Mouse (Mus musculus) neural tube, embryonic 10.5 days (tissue): Measurements from ENCODE around the gene Evi5l.

Source experiments
- DNase-seq: peaks from one replicate; pipeline ENCODE4 v3.0.0-alpha.2; 2017; ENCODE audit warnings: low spot score; ENCODE audit errors: extremely low spot score

Evi5l gene

DNA sequence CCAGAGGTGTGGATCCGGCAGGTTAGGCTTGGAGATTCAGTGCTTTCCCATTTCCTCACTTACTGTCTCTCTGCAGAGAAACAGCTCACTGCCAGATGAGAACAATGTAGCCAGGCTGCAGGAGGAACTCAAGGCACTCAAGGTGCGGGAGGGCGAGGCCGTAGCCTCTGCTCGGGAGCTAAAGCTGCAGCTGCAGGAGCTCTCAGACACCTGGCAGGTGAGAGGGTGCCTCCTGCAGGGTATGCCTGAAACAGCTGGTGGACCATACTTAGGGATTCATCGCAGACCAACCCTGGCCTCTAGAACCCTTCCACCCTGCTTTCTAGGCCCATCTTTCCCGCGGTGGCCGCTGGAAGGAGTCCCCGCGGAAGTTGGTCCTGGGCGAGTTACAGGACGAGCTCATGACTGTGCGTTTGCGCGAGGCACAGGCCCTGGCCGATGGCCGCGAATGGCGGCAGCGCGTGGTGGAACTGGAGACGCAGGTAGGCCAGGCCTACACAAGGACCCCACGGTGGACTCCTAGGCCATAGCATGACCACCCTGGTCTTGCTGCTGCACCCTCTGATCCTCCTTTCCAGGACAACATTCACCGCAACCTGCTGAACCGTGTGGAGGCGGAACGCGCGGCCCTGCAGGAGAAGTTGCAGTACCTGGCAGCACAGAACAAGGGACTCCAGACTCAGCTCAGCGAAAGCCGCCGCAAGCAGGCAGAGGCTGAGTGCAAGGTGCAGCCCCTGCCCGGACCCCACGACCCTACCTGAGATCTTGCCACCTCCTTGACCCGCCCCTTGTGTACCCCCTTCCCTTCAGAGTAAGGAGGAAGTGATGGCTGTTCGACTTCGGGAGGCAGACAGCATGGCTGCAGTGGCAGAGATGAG lies 39.1 kb downstream of the Evi5l start:
- peak; percentile 37 for DNase-seq

DNA sequence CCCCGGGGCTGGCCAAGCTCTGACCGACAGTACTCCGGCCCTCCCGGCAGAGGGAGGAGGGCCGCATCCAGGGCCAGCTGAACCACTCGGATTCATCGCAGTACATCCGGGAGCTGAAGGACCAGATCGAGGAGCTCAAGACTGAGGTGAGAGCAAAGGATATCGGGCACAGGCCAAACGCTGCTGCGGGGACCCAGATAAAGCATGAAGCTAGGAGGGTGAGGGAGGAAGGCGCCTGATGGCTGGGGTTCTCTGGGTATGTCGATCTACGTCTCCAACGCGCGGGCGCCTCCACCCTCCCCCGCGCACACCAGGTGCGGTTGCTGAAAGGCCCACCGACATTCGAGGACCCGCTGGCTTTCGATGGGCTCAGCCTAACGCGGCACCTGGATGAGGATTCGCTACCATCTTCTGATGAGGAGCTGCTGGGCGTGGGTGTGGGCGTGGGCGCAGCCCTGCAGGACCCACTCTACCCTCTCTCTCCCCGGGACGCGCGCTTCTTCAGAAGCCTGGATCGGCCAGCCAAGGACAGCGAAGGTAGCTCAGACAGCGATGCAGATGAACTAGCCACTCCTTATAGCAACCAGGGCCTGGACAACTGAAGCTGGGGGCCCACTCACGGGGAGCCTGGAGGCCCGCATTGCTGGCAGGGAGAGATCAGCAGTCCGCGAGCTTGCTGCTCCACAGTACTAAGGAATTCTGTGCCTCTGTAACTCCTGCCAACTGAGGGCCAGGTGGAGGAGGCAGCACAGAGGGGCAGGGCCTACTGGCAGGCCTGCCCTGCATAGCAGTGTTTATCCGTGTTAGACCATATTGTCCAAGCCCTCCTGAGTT lies 40.0 kb downstream of the Evi5l start:
- peak; percentile 27 for DNase-seq

DNA sequence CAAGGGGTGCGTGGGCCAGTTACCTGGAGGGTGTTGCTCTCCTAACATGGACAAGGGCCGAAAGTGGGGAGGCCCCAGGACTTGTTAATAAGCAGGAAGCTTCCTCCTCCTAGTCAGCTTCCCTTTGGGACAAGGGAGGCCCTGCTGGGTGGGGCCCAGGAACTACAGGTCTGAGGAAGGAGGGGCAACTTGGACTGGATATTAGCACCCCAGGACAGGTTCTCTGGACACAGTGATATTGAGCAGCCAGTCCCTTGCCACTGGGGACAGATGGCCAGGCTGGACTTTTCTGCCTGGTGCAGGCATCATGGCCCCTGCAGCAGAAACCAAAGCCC lies 40.6 kb downstream of the Evi5l start:
- no peak for DNase-seq

DNA sequence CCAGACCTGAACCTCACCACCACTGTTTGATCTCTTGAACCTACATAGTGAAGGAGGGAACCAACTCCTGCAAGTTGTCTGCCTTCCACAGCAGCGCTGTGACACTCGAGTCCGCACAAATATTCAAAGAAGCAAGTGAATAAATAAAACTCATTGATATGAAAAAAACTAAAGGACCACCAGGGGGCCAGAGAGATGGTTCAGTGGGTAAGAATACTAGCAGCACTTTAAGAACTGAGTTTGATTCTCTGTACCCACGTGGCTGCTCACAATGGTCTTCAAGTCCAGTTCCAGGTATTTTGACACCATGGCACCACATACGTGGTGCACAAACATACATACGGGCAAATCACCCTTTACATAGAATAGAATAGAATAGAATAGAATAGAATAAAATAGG lies 44.7 kb downstream of the Evi5l start:
- no peak for DNase-seq

- DNase-seq: no peak
These were observed 46.4 kb downstream of the Evi5l start for GRCm38 (mm10) chr8:4212809-4213209.

- DNase-seq: peak; percentile 58
These were observed 47.0 kb downstream of the Evi5l start for GRCm38 (mm10) chr8:4213210-4214005.

GRCm38 (mm10) chr8:4214006-4214980 lies 47.9 kb downstream of the Evi5l start:
- DNase-seq: peak; percentile 48

GRCm38 (mm10) chr8:4216296-4216695 lies 49.9 kb downstream of the Evi5l start:
- peak; percentile 39 for DNase-seq

DNA sequence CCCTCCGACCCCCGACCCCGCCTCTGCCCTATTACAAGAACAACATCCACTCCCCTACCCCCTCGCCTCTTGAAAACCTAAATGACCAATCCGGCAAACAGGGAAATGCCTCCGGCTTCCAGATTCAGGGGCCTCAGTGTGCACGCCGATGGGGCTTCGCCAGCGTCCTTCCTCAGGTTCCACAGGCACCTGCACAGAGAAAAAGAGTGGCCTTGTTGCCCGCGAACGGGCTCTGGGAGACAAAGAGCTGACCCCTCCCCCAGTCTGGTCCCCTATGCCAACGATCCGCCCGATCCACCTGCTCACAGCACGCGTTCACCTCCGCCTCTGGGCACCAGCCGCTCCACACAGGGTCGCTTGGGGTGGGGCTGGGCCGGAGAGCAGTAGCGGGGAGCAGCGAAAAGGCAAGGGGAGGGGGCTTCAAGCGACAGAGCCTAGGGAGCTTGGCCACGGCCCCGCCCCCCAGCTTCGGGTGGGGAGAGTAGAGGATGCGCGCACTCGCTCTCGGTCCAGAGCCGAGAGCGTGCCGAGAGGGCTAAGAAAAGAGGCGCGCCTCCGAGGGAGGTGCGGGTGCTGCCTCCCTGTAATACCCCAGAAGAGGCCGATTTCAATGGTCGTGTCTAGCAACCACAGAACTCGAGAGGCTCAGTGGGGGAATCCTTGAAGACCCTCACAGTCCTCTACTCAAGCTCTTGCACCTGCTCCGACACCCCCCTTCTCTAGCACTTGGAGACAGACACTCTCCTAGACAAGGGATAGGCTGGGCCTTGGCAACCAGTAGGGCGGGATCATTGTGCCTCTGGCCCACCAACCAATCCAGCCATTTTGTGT lies 50.6 kb downstream of the Evi5l start, which contains the start of gene Prr36:
Gene Prr36 (minus strand): TSS at position 669 of the 831 bp plus-strand sequence.
- DNase-seq: peak; percentile 72

GRCm38 (mm10) chr8:4219617-4220016 lies 53.2 kb downstream of the Evi5l start:
- no peak for DNase-seq

GRCm38 (mm10) chr8:4222059-4222458 lies 55.7 kb downstream of the Evi5l start:
- no peak for DNase-seq

DNA sequence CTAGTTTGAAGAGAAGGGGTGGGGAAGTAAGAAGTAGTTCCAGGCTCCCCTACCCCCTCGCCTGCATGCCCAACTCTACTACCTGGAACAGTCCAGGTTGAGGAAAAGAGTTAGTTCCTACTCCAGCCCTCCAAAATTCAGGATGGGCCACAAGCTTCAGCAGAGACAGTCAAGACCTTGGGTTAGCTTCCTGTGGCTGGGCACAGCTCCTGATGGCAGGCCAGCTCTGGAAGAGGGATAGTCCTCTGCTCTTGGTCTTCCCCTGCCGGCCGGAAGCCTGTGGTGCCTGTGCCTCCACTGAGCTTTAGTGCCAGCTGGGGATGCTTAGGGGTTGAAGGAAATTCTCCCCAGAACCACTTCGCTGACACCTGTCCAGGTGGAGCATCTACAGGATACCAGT lies 60.0 kb downstream of the Evi5l start:
- DNase-seq: no peak

DNA sequence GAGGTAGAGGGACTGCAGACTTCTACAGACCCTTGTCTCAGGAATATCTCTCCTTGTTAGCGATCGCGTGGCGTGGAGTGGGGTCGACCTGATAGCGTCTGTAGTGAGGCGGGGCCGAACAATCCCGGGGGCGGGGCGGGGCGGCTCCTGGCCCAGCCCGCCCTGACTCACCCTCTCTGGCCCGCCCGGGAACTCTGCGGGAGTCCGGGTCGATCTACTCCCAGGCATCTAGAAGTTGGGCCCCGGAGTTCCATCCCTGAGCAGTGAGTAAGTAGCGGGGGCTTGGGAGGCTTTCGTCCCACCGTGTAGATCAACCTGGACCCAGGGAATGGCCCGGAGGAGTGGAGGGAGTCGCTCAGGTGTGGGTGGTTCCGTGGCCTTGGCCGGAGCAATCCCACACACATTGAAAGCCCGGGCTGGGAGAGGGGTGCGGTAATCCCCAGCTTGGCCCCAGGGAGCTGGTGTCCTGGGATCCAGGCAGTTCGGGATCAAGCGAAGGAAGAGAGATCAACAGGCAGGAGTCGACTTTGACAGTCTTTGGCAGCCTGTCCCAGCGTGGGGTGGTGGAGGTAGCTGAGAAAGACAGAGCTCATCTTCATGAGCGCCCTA lies 60.5 kb downstream of the Evi5l start, which contains the start of gene Lrrc8e:
Gene Lrrc8e (plus strand): TSS at position 89 of the 609 bp plus-strand sequence.
- no peak for DNase-seq

GRCm38 (mm10) chr8:4227919-4228318 lies 61.6 kb downstream of the Evi5l start:
- DNase-seq: no peak

GRCm38 (mm10) chr8:4229784-4230183 lies 63.4 kb downstream of the Evi5l start:
- DNase-seq: no peak

DNA sequence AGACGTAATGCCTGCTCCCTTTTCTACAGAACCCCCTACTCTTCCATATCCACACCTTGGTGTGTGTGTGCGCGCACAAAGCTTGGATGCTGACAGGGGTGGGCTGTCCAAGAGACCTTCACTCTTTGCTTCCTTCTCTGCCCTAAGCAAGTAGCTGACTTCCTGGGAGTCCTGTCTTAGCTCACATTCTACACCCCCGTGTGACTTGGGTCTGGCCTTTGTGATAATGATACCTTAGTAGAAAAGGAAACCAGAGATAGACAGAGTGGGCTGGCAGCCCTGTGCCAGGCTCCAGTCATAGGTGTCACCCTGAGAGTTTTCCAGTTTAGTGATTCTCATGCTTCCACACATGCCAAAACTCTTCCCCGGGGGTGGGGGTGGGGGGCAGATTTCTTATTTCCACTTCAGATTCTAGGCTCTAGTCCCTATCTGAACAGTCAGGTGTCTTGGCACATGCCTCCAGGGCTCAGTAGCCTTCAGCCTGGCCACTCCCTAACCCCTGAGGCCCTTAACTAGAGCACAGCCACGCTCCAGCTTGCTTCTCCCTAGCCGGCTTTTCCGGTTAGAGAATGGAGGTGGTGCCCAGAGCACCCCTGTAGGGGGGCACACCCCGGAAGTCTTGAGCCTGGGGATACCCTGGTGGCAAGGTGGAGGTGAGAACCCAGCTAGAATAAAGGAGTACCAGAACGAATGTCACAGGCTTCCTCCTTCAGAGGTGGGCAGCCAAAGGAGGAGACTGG lies 64.4 kb downstream of the Evi5l start:
- DNase-seq: no peak

DNA sequence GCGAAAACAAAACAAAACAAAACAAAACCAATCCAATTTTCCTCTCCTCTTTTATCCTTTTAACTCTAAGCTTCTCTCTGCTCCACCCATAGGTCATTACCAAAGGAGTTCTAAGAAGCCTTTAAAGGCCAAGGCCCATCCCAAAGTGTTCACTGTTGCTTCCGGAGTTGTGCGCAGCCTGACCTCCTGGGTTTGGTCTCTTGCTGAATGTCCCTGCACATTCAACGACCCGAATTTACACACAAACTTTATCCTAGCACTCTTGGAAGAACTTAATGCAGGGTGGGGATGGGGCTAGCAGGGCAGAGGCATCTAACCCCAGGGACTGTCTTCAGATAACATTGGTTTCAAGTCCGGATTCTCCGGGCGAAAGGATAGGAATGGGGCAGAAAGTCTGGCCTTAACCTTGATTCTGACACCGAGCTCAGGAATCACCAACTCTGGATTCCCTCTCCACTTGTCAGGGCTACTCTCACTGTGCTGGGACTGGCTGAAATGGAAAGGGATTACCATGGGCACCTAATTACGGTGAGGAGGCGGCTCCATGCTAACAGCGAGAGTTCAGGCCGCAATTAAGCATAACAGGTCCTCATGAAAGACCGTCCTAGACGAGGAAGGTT lies 71.6 kb downstream of the Evi5l start:
- DNase-seq: no peak
